Mouse (Mus musculus): ENCODE measurements around the gene Idh3b.

GRCm38 (mm10) chr2:130296134-130296745, 11.9 kb upstream of the Idh3b start:
- TF ChIP-seq CTCF (IDR thresholded peaks at IDR 0.05; ENCODE audit: low read depth), result no peak
- no peak for TF ChIP-seq EP300 (optimal IDR thresholded peaks at IDR 0.05)
